ENCODE assay signal across 12 mouse cellular contexts in genomic region chr16:96740073-96741055, GRCm38 (mm10).
"Had no signal": no experiment of that assay in that cellular context is flagged by ENCODE, and none has a peak within 500 bp of the region (broad histone marks: within the 10 kb centered on the region; RNA-seq: fewer than 3 reads in every experiment).

No protein-coding gene starts in this region.

- ATAC-seq: midbrain, embryonic 16.5 days had no signal

- H3K36me3 ChIP-seq: limb, embryonic 13.5 days had no signal

- H3K9ac ChIP-seq: limb, embryonic 13.5 days had no signal

- H3K4me3 ChIP-seq: layer of hippocampus, adult 2 months; limb, embryonic 13.5 days had no signal

- H3K9me3 ChIP-seq: limb, embryonic 13.5 days had no signal

- H3K4me2 ChIP-seq: limb, embryonic 13.5 days; midbrain, embryonic 11.5 days had no signal

- H3K4me1 ChIP-seq: limb, embryonic 13.5 days had no signal

- DNase-seq: kidney, adult 9 months; kidney, postnatal 10 days; kidney, postnatal 4 days; left cerebral cortex, postnatal 4 days; lung, adult 18-20 months; lung, postnatal 36 days; right cerebral cortex, adult 18-20 months; right cerebral cortex, postnatal 25 days had no signal

- H3K27ac ChIP-seq: layer of hippocampus, adult 2 months; limb, embryonic 13.5 days had no signal

- H3K27me3 ChIP-seq: limb, embryonic 13.5 days had no signal
